Mouse (Mus musculus) right cerebral cortex, postnatal 4 days (tissue): ENCODE measurements around the gene Zbtb45.

ENCODE experiments used
- DNase-seq: peaks from one replicate; pipeline ENCODE4 v3.0.0-alpha.2; 2022

Gene Zbtb45

DNA sequence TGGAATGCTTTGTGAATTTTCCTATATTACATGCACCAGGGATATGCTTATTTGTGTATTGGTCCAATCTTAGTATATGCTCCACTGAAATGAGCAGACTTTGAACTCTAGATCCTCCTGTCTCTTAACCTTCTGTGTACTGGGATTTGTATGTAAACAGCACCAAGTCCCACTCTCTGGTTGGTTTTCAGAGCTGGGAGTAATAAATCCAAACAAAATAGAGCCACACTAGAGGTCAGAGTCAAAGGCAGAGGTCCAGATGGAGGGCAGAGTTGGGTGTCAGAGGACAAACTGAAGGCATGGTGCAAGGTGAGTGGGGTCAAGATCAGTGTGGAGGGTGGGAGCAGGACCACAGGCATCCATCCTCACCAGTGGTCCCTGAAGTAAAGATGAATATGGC is 14.0 kb downstream of the Zbtb45 start:
- no peak for DNase-seq

DNA sequence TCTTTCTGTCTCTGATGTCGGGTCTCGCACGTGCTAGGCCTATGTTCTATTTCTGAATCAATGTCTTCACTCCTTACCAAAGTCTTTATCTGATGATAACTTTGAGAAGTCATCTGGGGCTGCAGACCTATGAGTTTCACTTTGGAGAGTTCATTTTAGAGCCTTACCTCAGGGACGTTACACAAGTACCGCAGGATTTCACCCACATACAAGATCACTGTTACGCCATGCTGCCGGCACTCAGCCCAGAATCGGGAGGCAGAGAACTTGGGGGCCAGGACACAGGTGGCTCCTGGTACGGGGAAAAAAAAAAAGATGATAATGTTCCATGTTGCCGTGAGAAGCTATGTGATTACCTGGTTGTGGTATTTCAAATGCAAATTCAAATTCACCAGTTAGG is 16.7 kb downstream of the Zbtb45 start:
- DNase-seq, result no peak

DNA sequence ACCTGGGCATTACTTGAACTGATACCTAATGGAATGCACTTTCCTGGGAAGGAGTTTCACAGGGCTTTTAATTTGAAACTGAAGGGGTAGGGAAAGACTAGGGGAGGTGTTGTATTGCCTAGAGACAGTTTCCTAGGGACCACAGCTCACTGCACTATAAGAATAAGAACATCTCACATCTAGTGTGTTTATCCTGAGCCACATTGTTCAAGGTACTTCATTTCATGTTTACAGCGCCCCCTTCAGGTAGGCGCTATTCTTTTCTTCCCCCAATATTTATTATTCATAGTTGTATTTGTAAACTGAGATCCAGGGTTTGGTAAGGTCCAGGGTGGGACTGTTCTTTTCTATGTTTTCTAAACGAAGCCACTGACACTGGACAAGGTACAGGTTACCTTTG is 17.6 kb downstream of the Zbtb45 start:
- no peak for DNase-seq

DNA sequence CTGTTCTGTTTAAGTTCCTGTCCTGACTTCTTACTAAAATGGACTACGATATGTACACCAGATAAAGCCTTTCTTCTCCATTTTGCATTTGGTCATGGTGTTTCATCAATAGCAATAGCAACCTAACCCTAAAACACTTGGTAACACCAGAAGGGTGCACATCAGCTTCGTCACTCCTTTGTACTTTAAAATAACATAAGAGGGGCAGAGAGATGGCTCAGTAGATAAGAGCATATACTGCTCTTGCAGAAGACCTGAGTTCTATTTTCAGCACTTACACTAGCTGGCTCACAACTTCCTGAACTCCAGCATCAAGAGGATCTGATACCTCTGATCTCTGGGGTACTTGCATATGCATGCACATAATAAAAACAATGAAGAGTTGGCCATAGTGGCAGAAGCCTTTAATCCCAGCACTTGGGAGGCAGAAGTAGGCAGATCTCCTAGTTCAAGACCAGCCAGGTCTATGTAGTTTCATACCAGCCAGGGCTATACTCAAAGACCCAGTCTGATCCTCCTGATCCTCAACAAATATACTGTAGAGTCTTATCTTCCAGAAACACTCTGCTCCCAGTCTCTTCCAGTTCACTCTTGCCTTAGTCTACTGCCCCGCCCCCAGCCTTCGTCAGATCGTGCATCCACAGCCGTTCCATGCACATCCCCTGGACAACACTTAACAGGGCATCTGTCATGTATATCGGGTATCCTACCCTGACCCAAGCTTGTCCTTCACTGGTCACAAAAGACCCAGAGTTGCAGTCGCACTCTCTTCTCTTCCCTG is 22.2 kb downstream of the Zbtb45 start:
- no peak for DNase-seq

DNA sequence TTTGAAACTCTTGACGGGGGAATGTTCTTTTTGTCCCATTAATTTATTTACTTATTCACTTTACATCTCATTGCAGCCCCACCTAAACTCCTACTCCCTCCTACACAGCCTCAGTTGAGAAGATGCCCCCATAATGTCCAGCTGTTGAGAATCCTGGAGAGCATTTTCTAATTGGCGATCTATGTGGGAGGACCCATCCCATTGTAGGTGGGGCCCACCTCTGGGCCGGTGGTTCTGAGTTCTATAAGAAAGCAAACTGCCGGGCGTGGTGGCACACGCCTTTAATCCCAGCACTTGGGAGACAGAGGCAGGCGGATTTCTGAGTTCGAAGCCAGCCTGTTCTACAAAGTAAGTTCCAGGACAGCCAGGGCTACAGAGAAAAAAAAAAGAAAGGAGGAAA is 22.9 kb downstream of the Zbtb45 start:
- no peak for DNase-seq

DNA sequence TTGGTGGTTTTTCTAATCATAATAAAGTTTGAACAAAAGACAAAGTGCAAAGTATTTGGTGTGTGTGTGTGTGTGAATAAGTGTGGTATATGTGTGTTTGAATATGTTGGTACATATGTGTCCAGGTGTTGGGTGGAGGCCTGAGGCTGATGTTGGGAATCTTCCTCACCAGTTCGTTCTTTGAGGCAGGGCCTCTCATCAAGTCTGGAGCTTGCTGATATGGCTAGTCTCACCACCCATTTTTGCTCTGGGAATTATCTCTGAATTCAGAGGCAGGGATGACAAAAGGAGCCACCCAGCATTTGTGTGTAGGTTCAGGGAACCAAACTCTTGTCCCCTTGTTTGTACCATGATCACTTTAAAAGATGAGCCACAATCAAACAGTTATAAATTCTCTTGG is 24.1 kb downstream of the Zbtb45 start:
- no peak for DNase-seq

DNA sequence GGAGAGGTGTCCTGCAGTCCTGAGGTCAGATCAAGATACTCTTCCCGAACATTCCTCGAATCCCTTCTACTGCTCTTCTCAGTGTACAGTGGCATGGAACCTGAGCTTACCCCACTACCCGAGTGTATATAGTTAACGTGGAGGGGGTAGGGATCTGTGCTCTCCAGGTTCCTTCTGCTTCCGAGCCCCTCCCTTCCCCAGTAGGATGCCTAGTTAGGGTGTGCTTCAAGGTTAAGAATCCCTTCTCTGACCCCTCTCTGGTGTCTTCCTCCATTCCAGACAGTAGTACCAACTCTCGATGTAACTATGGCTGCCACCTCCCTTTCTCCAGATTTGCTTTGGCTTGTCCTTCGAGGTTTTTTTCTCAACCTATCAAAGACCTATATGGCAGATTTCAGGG is 29.5 kb downstream of the Zbtb45 start:
- DNase-seq, result no peak

DNA sequence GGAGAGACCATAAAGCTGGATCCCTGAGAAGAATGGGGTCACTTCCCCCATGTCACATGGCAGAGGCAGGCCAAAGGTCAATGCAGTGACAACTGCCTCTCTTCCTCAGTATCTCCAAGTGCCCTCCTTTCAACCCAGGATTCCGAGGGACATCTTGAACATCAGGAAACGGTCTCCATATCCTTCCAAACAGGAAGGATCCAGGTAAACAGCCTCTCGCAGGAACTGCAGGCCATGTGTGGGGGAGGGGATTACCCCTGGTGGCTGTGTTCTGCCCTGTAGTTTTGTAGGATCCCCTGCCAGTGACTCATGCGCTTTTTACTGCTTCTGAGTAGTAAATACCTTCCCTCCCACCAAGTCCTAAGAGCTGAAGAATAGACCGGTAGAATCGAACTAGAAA is 30.1 kb downstream of the Zbtb45 start:
- DNase-seq, result no peak

DNA sequence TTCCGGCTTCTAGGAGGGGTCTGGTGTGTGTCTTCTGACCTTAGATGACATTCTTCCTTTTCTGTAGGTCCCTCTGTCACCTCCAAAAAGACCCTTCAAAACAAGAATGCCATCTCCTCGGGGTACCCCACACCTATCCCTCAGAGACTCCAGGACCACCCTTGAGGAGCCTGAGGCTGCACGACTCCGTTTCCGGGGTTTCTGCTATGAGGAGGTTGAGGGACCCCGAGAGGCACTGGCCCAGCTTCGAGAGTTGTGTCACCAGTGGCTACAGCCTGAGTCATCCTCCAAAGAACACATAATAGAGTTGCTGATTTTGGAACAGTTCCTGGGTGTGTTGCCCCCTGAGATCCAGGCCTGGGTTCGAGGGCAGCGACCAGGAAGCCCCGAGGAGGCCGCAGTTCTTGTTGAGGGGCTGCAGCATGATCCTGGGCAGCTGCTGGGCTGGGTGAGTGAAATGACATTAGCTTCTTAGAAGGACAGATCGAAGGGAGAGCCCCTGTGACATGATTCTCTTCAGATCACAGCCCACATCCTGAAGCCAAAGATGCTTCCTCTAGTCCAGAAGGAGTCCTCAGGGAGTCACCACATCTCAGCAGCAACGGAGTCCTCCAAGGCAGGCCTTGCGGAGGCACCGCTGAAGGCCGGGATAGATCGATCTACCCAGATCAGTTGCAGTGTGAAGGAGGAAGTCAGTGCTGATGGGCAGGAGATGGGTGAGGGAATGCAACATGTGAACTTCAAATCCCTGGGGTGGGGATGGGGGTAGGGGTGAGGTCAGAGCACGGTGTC is 30.7 kb downstream of the Zbtb45 start:
- no peak for DNase-seq

DNA sequence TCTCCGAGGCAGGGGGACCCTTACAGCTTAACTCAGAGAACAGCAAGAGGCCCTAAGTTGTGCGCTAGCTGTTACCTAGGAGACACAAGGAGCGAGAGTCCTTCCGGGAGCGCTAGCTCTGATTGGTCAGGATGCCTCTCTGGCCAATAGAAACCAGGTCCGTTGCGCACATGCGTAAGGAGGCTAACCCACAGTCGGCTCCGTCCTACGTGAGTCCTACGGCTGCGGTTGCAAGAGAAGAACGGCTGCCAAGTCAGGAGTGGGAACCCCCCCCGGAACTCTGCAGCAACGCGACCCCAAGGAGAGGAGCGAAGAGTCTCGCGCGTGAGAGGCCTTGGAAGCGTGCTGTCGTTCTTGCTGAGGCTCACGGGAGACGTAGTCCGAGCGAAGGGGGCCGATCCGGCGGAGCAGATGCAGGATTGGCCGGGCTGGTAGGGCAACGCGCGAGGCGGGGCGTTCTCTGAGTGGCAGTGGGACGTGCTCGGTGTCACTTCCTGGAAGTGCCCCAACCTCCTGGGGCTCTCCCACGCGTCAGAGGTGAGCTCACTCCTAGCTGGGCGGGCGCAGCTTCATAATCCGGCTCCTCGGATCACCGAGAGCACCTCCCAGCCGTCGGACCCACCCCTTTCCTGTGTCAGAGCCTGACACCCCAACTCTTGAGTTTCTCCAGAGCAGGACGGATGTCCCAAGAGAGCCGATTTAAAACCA is 32.0 kb downstream of the Zbtb45 start, which contains the start of gene Zfp446:
Gene Zfp446, plus strand, starts transcription at position 167 of the 708 bp plus-strand sequence.
- DNase-seq, result peak; percentile 96

DNA sequence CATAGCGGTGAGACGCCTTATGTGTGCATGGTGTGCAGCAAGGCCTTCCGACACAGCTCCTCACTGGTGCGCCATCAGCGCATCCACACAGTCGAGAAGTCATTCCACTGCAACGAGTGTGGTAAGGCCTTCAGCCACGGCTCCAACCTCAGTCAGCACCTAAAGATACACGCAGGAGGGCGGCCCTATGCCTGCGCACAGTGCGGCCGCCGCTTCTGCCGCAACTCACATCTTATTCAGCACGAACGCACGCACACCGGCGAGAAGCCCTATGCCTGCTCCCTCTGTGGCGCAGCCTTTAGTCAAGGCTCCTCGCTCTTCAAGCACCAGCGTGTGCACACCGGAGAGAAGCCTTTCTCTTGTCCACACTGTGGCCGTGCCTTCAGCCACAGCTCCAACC is 38.9 kb downstream of the Zbtb45 start:
- no peak for DNase-seq

DNA sequence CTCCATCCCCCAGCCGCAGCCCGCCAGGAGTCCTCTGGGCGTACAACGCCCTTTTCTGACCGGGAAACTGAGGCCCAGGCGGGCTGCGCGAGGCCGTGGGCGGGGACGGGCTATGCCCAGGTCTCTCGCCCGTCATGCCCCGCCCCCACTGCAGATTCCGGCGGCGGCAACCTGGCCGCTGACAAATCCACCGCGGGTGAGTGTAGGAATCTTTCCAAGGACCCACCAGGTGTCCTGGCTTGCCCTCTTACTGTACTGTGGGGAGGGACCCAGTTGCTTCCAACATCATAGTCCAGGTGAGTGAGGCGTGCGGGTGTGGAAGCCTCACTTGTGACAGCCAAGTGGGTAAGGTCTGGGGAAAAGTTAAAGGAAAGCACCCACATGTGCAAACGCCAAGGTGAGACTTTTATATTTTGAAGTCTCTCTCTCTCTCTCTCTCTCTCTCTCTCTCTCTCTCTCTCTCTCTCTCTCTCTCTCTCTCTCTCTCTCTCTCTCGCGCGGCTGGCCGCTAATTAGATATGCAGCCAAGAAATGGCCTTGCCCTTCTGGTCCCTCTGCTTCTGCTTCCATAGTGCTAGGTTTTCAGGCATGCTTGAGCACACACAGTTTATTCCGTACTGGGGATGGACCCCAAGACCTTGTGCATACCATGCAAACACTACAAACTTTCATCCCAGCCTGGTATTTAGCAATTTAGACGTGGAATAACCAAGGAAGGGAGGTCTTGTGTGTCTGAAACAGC is 43.6 kb downstream of the Zbtb45 start:
- peak; percentile 60 for DNase-seq

DNA sequence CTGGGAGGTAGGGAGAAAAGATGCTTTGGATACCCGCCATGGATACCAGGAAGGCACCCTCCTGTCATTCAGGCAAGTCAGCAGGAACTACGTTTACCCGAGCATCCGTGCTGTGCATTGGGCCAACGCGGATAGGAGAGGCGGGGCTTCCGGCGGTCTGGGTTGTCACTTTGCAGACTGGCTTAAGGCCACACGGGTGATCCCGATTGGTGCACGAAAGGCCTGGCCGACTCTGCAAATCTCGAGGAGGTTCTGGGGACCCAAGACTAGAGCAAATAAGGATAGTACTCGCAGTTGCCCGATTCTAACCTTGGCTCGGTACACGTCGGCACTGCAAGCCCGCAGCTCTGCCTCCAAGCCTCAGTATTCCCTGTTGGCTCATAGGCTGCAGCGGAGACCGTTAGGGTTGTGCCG is 44.1 kb downstream of the Zbtb45 start, which contains the start of gene Zfp324:
Gene Zfp324, plus strand, starts transcription at position 161 of the 414 bp plus-strand sequence.
- DNase-seq, result peak; percentile 84

DNA sequence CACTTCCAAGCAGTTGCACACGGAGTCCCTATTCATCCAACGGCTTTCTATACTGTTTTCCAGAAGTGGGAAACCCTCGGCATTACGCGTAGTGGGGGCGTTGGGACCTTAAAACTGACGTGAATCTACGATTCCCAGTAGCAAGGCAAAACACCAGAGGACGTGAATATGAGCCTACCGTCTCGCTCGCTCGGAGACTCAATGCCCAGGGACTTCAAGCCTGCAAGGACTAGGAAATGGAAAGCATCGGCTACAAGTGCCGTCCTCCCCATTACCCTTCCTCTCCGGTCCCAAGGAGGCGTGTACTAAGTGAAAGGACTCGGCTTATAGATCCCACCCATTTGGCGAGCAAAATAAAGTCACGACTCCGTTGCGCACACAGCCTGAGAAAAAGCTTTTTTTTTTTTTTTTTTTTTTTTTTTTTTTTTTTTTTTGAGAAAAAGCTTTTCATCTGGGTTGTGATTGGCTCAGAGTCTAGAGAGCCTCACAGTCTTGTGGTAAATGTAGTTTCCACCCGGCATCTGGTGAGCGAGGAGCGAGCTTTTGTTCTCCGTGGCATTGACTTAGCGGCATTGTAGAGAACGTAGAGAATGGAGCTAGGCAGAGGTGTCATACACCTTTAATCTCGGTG is 48.2 kb downstream of the Zbtb45 start:
- DNase-seq, result peak; percentile 47

DNA sequence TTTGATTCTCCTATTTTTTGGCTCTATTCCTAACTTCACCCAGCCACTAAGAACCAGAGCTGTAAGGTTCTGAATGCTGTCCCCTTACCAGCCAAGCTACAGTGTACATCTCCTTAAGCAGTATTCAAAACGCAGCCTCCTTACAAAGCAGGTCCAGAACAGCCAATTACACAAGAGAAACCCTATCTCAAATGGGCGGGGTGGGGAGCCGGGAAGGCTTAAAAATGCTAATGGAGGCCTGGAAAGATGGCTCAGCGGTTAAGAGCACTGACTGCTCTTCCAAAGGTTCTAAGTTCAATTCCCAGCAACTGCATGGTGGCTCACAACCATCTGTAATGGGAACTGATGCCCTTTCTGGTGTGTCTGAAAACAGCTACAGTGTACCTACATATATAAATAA is 50.1 kb downstream of the Zbtb45 start:
- DNase-seq, result no peak

DNA sequence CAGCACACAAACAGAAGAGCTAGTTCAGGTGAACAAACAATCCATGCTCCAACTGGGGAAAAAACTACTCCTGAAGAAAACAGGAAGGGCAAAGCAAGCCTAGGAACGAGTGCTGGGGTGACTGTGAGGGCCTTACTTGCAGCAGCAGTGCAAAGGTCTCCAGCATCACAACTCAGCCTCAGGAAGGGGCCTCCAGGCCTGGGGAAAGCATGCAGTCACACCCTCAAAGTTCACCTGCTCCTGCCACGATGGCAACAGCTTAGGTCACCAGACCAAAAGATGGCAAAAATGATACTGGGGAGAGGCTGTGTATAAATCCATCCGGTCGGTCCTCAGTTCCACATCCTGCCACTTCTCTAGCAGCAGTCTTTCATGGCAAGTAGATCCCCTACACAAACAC is 50.9 kb downstream of the Zbtb45 start:
- DNase-seq, result no peak

DNA sequence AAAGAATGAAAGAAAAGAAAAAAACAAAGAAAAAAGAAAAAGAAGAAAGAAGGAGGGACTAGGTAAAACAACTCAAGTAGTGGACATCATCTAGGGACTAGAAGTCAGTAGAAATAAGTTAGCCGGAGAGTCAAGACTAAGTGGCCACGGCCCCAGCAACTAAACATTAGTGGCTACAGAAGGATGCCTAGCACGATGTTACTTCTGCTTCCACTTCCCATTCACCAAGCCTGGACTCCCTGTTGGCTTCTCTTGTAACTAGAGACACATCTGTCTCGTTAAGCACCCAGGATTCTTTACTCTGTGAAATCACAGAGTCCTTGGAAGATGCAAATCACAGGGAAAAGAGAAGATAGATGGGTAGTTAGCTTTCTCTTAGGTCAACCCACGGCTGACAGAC is 52.3 kb downstream of the Zbtb45 start:
- no peak for DNase-seq

DNA sequence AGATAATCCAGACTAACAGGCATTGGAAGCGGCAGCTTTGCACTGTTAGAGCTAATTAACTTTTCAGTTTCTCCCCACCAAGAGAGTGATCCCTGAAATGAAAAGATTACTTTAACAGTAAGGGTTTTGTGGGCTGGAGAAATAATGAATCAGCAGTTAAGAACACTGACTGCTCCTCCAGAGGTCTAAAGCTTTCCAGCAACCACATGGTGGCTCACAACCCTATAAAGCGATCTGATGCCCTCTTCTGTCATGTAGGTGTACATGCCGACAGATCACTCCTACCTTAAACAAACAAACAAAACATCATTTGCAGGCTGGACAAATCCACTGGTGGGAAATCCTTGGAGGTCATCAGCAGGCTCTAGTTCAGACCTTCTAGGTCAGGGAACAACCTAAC is 54.9 kb downstream of the Zbtb45 start:
- DNase-seq, result no peak
